Mouse (Mus musculus): Measurements from ENCODE around the gene Fam104a. TPM values are rescaled to one million over a fixed set of nuclear protein-coding genes. Genes with fewer than 3 reads are reported as not detected.
A peak's percentile ranks its signal among the peaks of the same experiment; 100 is the strongest.

Fam104a gene
- polyA plus RNA-seq, 1 experiment, result 22.8 TPM

GRCm38 (mm10) chr11:113652516-113652915 is 31.4 kb downstream of the Fam104a start:
- H3K4me1 ChIP-seq (ENCODE audit: control insufficient read depth, insufficient read depth, low read length), result peaks cover 4% of the 10 kb centered on the region
- H3K27ac ChIP-seq (ENCODE audit: insufficient read depth, low read length), result no peak overlapping the region

DNA sequence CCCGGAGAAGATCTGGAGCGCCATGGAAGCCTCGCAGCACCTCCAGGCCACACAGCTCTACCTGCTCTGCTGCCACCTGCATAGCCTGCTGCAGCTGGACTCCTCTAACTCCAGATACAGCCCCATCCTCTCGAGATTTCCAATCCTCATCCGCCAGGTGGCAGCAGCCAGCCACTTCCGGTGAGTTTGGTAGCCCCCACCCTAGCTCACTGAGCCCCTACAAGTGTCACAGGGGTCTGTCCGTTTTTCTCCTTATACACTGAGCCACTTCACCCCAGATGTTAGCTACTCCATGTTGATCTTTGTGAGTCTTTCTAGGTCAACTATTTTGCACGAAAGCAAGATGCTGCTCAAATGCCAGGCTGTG is 32.1 kb downstream of the Fam104a start:
- Histone ChIP-seq H3K27me3 (ENCODE audit: control insufficient read depth, insufficient read depth, low read length, poor library complexity, severe bottlenecking) (no peaks in the 10 kb centered on the region), H3K9ac (ENCODE audit: low read depth, poor library complexity, severe bottlenecking) (peak overlapping the region; percentile 28), H3K27ac (ENCODE audit: insufficient read depth, low read length) (peak overlapping the region; percentile 48), H3K9me3 (replicated peaks; ENCODE audit: control insufficient read depth, insufficient read depth, low read length, poor library complexity, severe bottlenecking) (no peaks in the 10 kb centered on the region), H3K4me1 (ENCODE audit: control insufficient read depth, insufficient read depth, low read length) (peaks cover 4% of the 10 kb centered on the region), H3K36me3 (ENCODE audit: control insufficient read depth, insufficient read depth, low read length, poor library complexity, severe bottlenecking) (peaks cover 21% of the 10 kb centered on the region), H3K4me3 (ENCODE audit: low read depth, low read length) (peak overlapping the region; percentile 26)
- TF ChIP-seq POLR2A (IDR thresholded peaks at IDR 0.05; ENCODE audit: insufficient read depth, low read length), result no peak
- TF ChIP-seq CTCF (IDR thresholded peaks at IDR 0.05; ENCODE audit: low read depth, low read length), result peak; percentile 75

More at GRCm38 (mm10) chr11:113652516-113652915, 31.4 kb downstream of the Fam104a start:
- TF ChIP-seq EP300 (IDR thresholded peaks at IDR 0.05; ENCODE audit: insufficient read depth, low read depth, low read length), result no peak
- Histone ChIP-seq H3K4me3 (ENCODE audit: low read depth, low read length) (no peak overlapping the region), H3K27me3 (ENCODE audit: control insufficient read depth, insufficient read depth, low read length, poor library complexity, severe bottlenecking) (no peaks in the 10 kb centered on the region), H3K9ac (ENCODE audit: low read depth, poor library complexity, severe bottlenecking) (no peak overlapping the region), H3K36me3 (ENCODE audit: control insufficient read depth, insufficient read depth, low read length, poor library complexity, severe bottlenecking) (peaks cover 21% of the 10 kb centered on the region), H3K9me3 (replicated peaks; ENCODE audit: control insufficient read depth, insufficient read depth, low read length, poor library complexity, severe bottlenecking) (no peaks in the 10 kb centered on the region)

GRCm38 (mm10) chr11:113651206-113651906 is 32.6 kb downstream of the Fam104a start:
- no peak for TF ChIP-seq POLR2A (IDR thresholded peaks at IDR 0.05; ENCODE audit: insufficient read depth, low read length)
- 0 out of 2 replicates have a peak, but pooled peaks have one; percentile 31 for TF ChIP-seq EP300 (IDR thresholded peaks at IDR 0.05; ENCODE audit: insufficient read depth, low read depth, low read length)
- peaks cover 4% of the 10 kb centered on the region for H3K4me1 ChIP-seq (ENCODE audit: control insufficient read depth, insufficient read depth, low read length)
- peak overlapping the region; percentile 28 for H3K9ac ChIP-seq (ENCODE audit: low read depth, poor library complexity, severe bottlenecking)
- H3K9me3 ChIP-seq (replicated peaks; ENCODE audit: control insufficient read depth, insufficient read depth, low read length, poor library complexity, severe bottlenecking), result no peaks in the 10 kb centered on the region
- H3K27me3 ChIP-seq (ENCODE audit: control insufficient read depth, insufficient read depth, low read length, poor library complexity, severe bottlenecking), result no peaks in the 10 kb centered on the region
- H3K27ac ChIP-seq (ENCODE audit: insufficient read depth, low read length), result peak overlapping the region; percentile 48
- H3K36me3 ChIP-seq (ENCODE audit: control insufficient read depth, insufficient read depth, low read length, poor library complexity, severe bottlenecking), result peaks cover 19% of the 10 kb centered on the region
- H3K4me3 ChIP-seq (ENCODE audit: low read depth, low read length), result peak overlapping the region; percentile 29

GRCm38 (mm10) chr11:113649353-113650210 is 34.4 kb downstream of the Fam104a start, which contains the start of gene Slc39a11:
Gene Slc39a11 (minus strand): TSS chr11:113650079.
- TF ChIP-seq POLR2A (IDR thresholded peaks at IDR 0.05; ENCODE audit: insufficient read depth, low read length), result no peak
- no peak for TF ChIP-seq EP300 (IDR thresholded peaks at IDR 0.05; ENCODE audit: insufficient read depth, low read depth, low read length)
- no peak for TF ChIP-seq CTCF (IDR thresholded peaks at IDR 0.05; ENCODE audit: low read depth, low read length)
- H3K9me3 ChIP-seq (replicated peaks; ENCODE audit: control insufficient read depth, insufficient read depth, low read length, poor library complexity, severe bottlenecking), result no peaks in the 10 kb centered on the region
- peaks cover 4% of the 10 kb centered on the region for H3K4me1 ChIP-seq (ENCODE audit: control insufficient read depth, insufficient read depth, low read length)
- peak within 1 kb of the TSS; percentile 99 for H3K4me3 ChIP-seq (ENCODE audit: low read depth, low read length)
- H3K36me3 ChIP-seq (ENCODE audit: control insufficient read depth, insufficient read depth, low read length, poor library complexity, severe bottlenecking), result peaks cover 6% of the 10 kb centered on the region
- H3K27ac ChIP-seq (ENCODE audit: insufficient read depth, low read length), result peak within 1 kb of the TSS; percentile 47; the same call in 1 of the 2 replicates
- H3K27me3 ChIP-seq (ENCODE audit: control insufficient read depth, insufficient read depth, low read length, poor library complexity, severe bottlenecking), result no peaks in the 10 kb centered on the region
- peak within 1 kb of the TSS; percentile 90 for H3K9ac ChIP-seq (ENCODE audit: low read depth, poor library complexity, severe bottlenecking)

- H3K4me3 ChIP-seq (ENCODE audit: low read depth, low read length), result peak within 1 kb of the TSS; percentile 99
- no peaks in the 10 kb centered on the region for H3K9me3 ChIP-seq (replicated peaks; ENCODE audit: control insufficient read depth, insufficient read depth, low read length, poor library complexity, severe bottlenecking)
- H3K4me1 ChIP-seq (ENCODE audit: control insufficient read depth, insufficient read depth, low read length), result peaks cover 4% of the 10 kb centered on the region
- H3K27ac ChIP-seq (ENCODE audit: insufficient read depth, low read length), result peak within 1 kb of the TSS; percentile 32; the same call in 1 of the 2 replicates
- no peaks in the 10 kb centered on the region for H3K27me3 ChIP-seq (ENCODE audit: control insufficient read depth, insufficient read depth, low read length, poor library complexity, severe bottlenecking)
- no peaks in the 10 kb centered on the region for H3K36me3 ChIP-seq (ENCODE audit: control insufficient read depth, insufficient read depth, low read length, poor library complexity, severe bottlenecking)
- TF ChIP-seq CTCF (IDR thresholded peaks at IDR 0.05; ENCODE audit: low read depth, low read length) (no peak), POLR2A (IDR thresholded peaks at IDR 0.05; ENCODE audit: insufficient read depth, low read length) (no peak), EP300 (IDR thresholded peaks at IDR 0.05; ENCODE audit: insufficient read depth, low read depth, low read length) (no peak)
- H3K9ac ChIP-seq (ENCODE audit: low read depth, poor library complexity, severe bottlenecking), result peak within 1 kb of the TSS; percentile 90
Measured at GRCm38 (mm10) chr11:113648690-113649352, 35.1 kb downstream of the Fam104a start, which contains the start of gene Cog1. Gene Cog1 (plus strand): TSS chr11:113649169.
